Mouse (Mus musculus) ovary, postnatal 14 days (tissue): ENCODE measurements around the gene Ffar1.
A peak's percentile ranks its signal among the peaks of the same experiment; 100 is the strongest.

Source experiments
- DNase-seq: peaks from one replicate; pipeline ENCODE4 v3.0.0; 2022; ENCODE audit warnings: low spot score

The Ffar1 gene

GRCm38 (mm10) chr7:30861464-30861863, at the start of gene Ffar1:
TSS of gene Ffar1 (minus strand) at chr7:30861564.
- no peak for DNase-seq

GRCm38 (mm10) chr7:30909773-30910172, 48.4 kb upstream of the Ffar1 start:
- DNase-seq, result no peak

GRCm38 (mm10) chr7:30908992-30909431, 47.6 kb upstream of the Ffar1 start:
- no peak for DNase-seq

- DNase-seq, result no peak
Measured at GRCm38 (mm10) chr7:30908277-30908991, 47.1 kb upstream of the Ffar1 start.

GRCm38 (mm10) chr7:30904042-30904441, 42.7 kb upstream of the Ffar1 start:
- DNase-seq, result no peak

GRCm38 (mm10) chr7:30895217-30895616, 33.9 kb upstream of the Ffar1 start:
- no peak for DNase-seq

- DNase-seq, result no peak
Measured at GRCm38 (mm10) chr7:30892515-30892914, 31.2 kb upstream of the Ffar1 start.

GRCm38 (mm10) chr7:30891746-30892145, 30.4 kb upstream of the Ffar1 start:
- no peak for DNase-seq

GRCm38 (mm10) chr7:30890681-30891080, 29.3 kb upstream of the Ffar1 start:
- DNase-seq, result no peak

GRCm38 (mm10) chr7:30888786-30889185, 27.4 kb upstream of the Ffar1 start:
- no peak for DNase-seq

- DNase-seq, result no peak
Measured at GRCm38 (mm10) chr7:30887568-30888188, 26.3 kb upstream of the Ffar1 start.

- DNase-seq, result no peak
Measured at GRCm38 (mm10) chr7:30886852-30887251, 25.5 kb upstream of the Ffar1 start.

- no peak for DNase-seq
Measured at GRCm38 (mm10) chr7:30884047-30884446, 22.7 kb upstream of the Ffar1 start.

GRCm38 (mm10) chr7:30881367-30881766, 20.0 kb upstream of the Ffar1 start:
- no peak for DNase-seq

GRCm38 (mm10) chr7:30880176-30880575, 18.8 kb upstream of the Ffar1 start, which contains the start of gene Cd22:
TSS of gene Cd22 (minus strand) at chr7:30880342.
- DNase-seq, result no peak

GRCm38 (mm10) chr7:30878950-30879349, 17.6 kb upstream of the Ffar1 start:
- no peak for DNase-seq

GRCm38 (mm10) chr7:30873083-30873482, 11.7 kb upstream of the Ffar1 start:
- peak; percentile 69 for DNase-seq

- DNase-seq, result no peak
Measured at GRCm38 (mm10) chr7:30863386-30863785, 2.0 kb upstream of the Ffar1 start.

- DNase-seq, result peak; percentile 50
Measured at GRCm38 (mm10) chr7:30859635-30860402, 1.5 kb downstream of the Ffar1 start.

- peak; percentile 66 for DNase-seq
Measured at GRCm38 (mm10) chr7:30859290-30859634, 2.1 kb downstream of the Ffar1 start.

GRCm38 (mm10) chr7:30857746-30858145, 3.6 kb downstream of the Ffar1 start:
- DNase-seq, result no peak

GRCm38 (mm10) chr7:30856078-30856477, 5.3 kb downstream of the Ffar1 start, which contains the start of gene Ffar3:
TSS of gene Ffar3 (minus strand) at chr7:30856178.
- DNase-seq, result no peak

GRCm38 (mm10) chr7:30851421-30851820, 9.9 kb downstream of the Ffar1 start:
- no peak for DNase-seq
